Mouse (Mus musculus): ENCODE measurements at regions not wholly inside any gene's neighbourhood (a gene's known extent, or its start where the extent isn't known, plus 50 kb on each side); places are given as distances from the start of the nearest gene placed in this dataset.

- Histone ChIP-seq H3K4me1 (replicated peaks; ENCODE audit: control insufficient read depth, insufficient read depth, low read length) (no peaks in the 10 kb centered on the region), H3K9me3 (ENCODE audit: control insufficient read depth) (no peaks in the 10 kb centered on the region), H3K4me3 (ENCODE audit: low read depth, low read length) (no peak overlapping the region), H3K4me2 (replicated peaks; ENCODE audit: low read depth) (no peak overlapping the region), H3K9ac (ENCODE audit: low read depth, low read length) (no peak overlapping the region), H3K27ac (ENCODE audit: low read depth, low read length) (no peak overlapping the region), H3K27me3 (replicated peaks; ENCODE audit: control insufficient read depth, insufficient read depth, low read length) (peaks cover 33% of the 10 kb centered on the region), H3K36me3 (ENCODE audit: control insufficient read depth, insufficient read depth) (no peaks in the 10 kb centered on the region)
- ATAC-seq, result no peak
- 66% methylated on average over 18 of the region's 18 CpGs for WGBS
- no peak for TF ChIP-seq CTCF (IDR thresholded peaks at IDR 0.05; ENCODE audit: low read depth)
Measured at GRCm38 (mm10) chr13:72352641-72353181, 275.9 kb upstream of the Irx2 start.

GRCm38 (mm10) chr13:72355297-72355696 is 273.3 kb upstream of the Irx2 start:
- H3K4me2 ChIP-seq (replicated peaks; ENCODE audit: low read depth), result no peak overlapping the region
- no peak overlapping the region for H3K9ac ChIP-seq (ENCODE audit: low read depth, low read length)
- no peaks in the 10 kb centered on the region for H3K4me1 ChIP-seq (replicated peaks; ENCODE audit: control insufficient read depth, insufficient read depth, low read length)
- no peak overlapping the region for H3K27ac ChIP-seq (ENCODE audit: low read depth, low read length)
- no peaks in the 10 kb centered on the region for H3K36me3 ChIP-seq (ENCODE audit: control insufficient read depth, insufficient read depth)
- H3K4me3 ChIP-seq (ENCODE audit: low read depth, low read length), result no peak overlapping the region
- WGBS, result 91% methylated on average over 1 of the region's 1 CpGs
- no peak for ATAC-seq
- H3K27me3 ChIP-seq (replicated peaks; ENCODE audit: control insufficient read depth, insufficient read depth, low read length), result peaks cover 17% of the 10 kb centered on the region
- no peak for TF ChIP-seq CTCF (IDR thresholded peaks at IDR 0.05; ENCODE audit: low read depth)
- no peaks in the 10 kb centered on the region for H3K9me3 ChIP-seq (ENCODE audit: control insufficient read depth)

- no peak overlapping the region for H3K4me3 ChIP-seq (ENCODE audit: low read depth, low read length)
- no peak overlapping the region for H3K27ac ChIP-seq (ENCODE audit: low read depth, low read length)
- no peak overlapping the region for H3K4me2 ChIP-seq (replicated peaks; ENCODE audit: low read depth)
- 58% methylated on average over 3 of the region's 3 CpGs for WGBS
- no peaks in the 10 kb centered on the region for H3K9me3 ChIP-seq (ENCODE audit: control insufficient read depth)
- H3K36me3 ChIP-seq (ENCODE audit: control insufficient read depth, insufficient read depth), result no peaks in the 10 kb centered on the region
- no peak overlapping the region for H3K9ac ChIP-seq (ENCODE audit: low read depth, low read length)
- H3K27me3 ChIP-seq (replicated peaks; ENCODE audit: control insufficient read depth, insufficient read depth, low read length), result peaks cover 16% of the 10 kb centered on the region; the same call in 1 of the 2 replicates
- ATAC-seq, result no peak
- H3K4me1 ChIP-seq (replicated peaks; ENCODE audit: control insufficient read depth, insufficient read depth, low read length), result no peaks in the 10 kb centered on the region
- no peak for TF ChIP-seq CTCF (IDR thresholded peaks at IDR 0.05; ENCODE audit: low read depth)
Measured at GRCm38 (mm10) chr13:72355821-72356220, 272.8 kb upstream of the Irx2 start.

- Histone ChIP-seq H3K4me2 (replicated peaks; ENCODE audit: low read depth) (no peak overlapping the region), H3K4me3 (ENCODE audit: low read depth, low read length) (no peak overlapping the region), H3K4me1 (replicated peaks; ENCODE audit: control insufficient read depth, insufficient read depth, low read length) (no peaks in the 10 kb centered on the region), H3K27ac (ENCODE audit: low read depth, low read length) (no peak overlapping the region), H3K36me3 (ENCODE audit: control insufficient read depth, insufficient read depth) (no peaks in the 10 kb centered on the region), H3K9ac (ENCODE audit: low read depth, low read length) (no peak overlapping the region), H3K27me3 (replicated peaks; ENCODE audit: control insufficient read depth, insufficient read depth, low read length) (0 out of 2 replicates have a peak, but pooled peaks cover 6% of the 10 kb centered on the region), H3K9me3 (ENCODE audit: control insufficient read depth) (no peaks in the 10 kb centered on the region)
- ATAC-seq, result no peak
- TF ChIP-seq CTCF (IDR thresholded peaks at IDR 0.05; ENCODE audit: low read depth), result no peak
- WGBS, result 60% methylated on average over 8 of the region's 8 CpGs
Measured at GRCm38 (mm10) chr13:72358243-72358904, 270.2 kb upstream of the Irx2 start.

GRCm38 (mm10) chr13:72365534-72366271 is 262.9 kb upstream of the Irx2 start:
- no peak for TF ChIP-seq CTCF (IDR thresholded peaks at IDR 0.05; ENCODE audit: low read depth)
- Histone ChIP-seq H3K36me3 (ENCODE audit: control insufficient read depth, insufficient read depth) (no peaks in the 10 kb centered on the region), H3K9me3 (ENCODE audit: control insufficient read depth) (no peaks in the 10 kb centered on the region), H3K4me3 (ENCODE audit: low read depth, low read length) (no peak overlapping the region), H3K27ac (ENCODE audit: low read depth, low read length) (no peak overlapping the region), H3K9ac (ENCODE audit: low read depth, low read length) (no peak overlapping the region), H3K27me3 (replicated peaks; ENCODE audit: control insufficient read depth, insufficient read depth, low read length) (peaks cover 21% of the 10 kb centered on the region; the same call in 1 of the 2 replicates), H3K4me2 (replicated peaks; ENCODE audit: low read depth) (no peak overlapping the region), H3K4me1 (replicated peaks; ENCODE audit: control insufficient read depth, insufficient read depth, low read length) (no peaks in the 10 kb centered on the region)
- WGBS, result 18% methylated on average over 24 of the region's 24 CpGs
- ATAC-seq, result no peak

- no peak overlapping the region for H3K4me3 ChIP-seq (ENCODE audit: low read depth, low read length)
- H3K27me3 ChIP-seq (replicated peaks; ENCODE audit: control insufficient read depth, insufficient read depth, low read length), result peaks cover 21% of the 10 kb centered on the region; the same call in 1 of the 2 replicates
- no peaks in the 10 kb centered on the region for H3K4me1 ChIP-seq (replicated peaks; ENCODE audit: control insufficient read depth, insufficient read depth, low read length)
- TF ChIP-seq CTCF (IDR thresholded peaks at IDR 0.05; ENCODE audit: low read depth), result no peak
- no peaks in the 10 kb centered on the region for H3K36me3 ChIP-seq (ENCODE audit: control insufficient read depth, insufficient read depth)
- H3K27ac ChIP-seq (ENCODE audit: low read depth, low read length), result no peak overlapping the region
- no peak overlapping the region for H3K9ac ChIP-seq (ENCODE audit: low read depth, low read length)
- ATAC-seq, result no peak
- H3K4me2 ChIP-seq (replicated peaks; ENCODE audit: low read depth), result no peak overlapping the region
- no peaks in the 10 kb centered on the region for H3K9me3 ChIP-seq (ENCODE audit: control insufficient read depth)
- WGBS, result 14% methylated on average over 11 of the region's 11 CpGs
Measured at GRCm38 (mm10) chr13:72366281-72366680, 262.3 kb upstream of the Irx2 start.

Measured in intestine, postnatal 0 days (tissue).